Mouse (Mus musculus) heart, adult 9 months (tissue): ENCODE data around the gene Rbm38.

Experiments used
- DNase-seq, 2 experiments: peaks; one replicate each; pipeline ENCODE4 v3.0.0; 2022; ENCODE audit warnings: low spot score in 2 of 2

Gene Rbm38

GRCm38 (mm10) chr2:173020430-173020829 lies at the start of gene Rbm38:
Gene Rbm38, plus strand, starts transcription at chr2:173020498.
- no peak for DNase-seq

GRCm38 (mm10) chr2:172971865-172972264 lies 48.4 kb upstream of the Rbm38 start:
- DNase-seq = no peak

GRCm38 (mm10) chr2:172973806-172974565 lies 46.3 kb upstream of the Rbm38 start:
- no peak for DNase-seq

- DNase-seq = no peak
Observed at GRCm38 (mm10) chr2:172974701-172975100, 45.6 kb upstream of the Rbm38 start.

- DNase-seq = peak; percentile 12 to 16
Observed at GRCm38 (mm10) chr2:172975159-172975558, 45.1 kb upstream of the Rbm38 start.

GRCm38 (mm10) chr2:172976661-172977238 lies 43.5 kb upstream of the Rbm38 start:
- DNase-seq = no peak

- DNase-seq = no peak
Observed at GRCm38 (mm10) chr2:172977409-172978130, 42.7 kb upstream of the Rbm38 start, which contains the start of gene Spo11. Gene Spo11, plus strand, starts transcription at chr2:172977700.

- DNase-seq = no peak
Observed at GRCm38 (mm10) chr2:172978131-172978633, 42.1 kb upstream of the Rbm38 start.

- no peak for DNase-seq
Observed at GRCm38 (mm10) chr2:172979666-172980345, 40.5 kb upstream of the Rbm38 start.

- no peak for DNase-seq
Observed at GRCm38 (mm10) chr2:172982776-172983561, 37.3 kb upstream of the Rbm38 start.

- no peak for DNase-seq
Observed at GRCm38 (mm10) chr2:172990161-172990560, 30.1 kb upstream of the Rbm38 start.

GRCm38 (mm10) chr2:172996207-172996606 lies 24.1 kb upstream of the Rbm38 start:
- peak in 1 of 2 experiments; percentile 34 for DNase-seq

GRCm38 (mm10) chr2:172997748-172998147 lies 22.6 kb upstream of the Rbm38 start:
- no peak for DNase-seq

GRCm38 (mm10) chr2:172998478-172998877 lies 21.8 kb upstream of the Rbm38 start:
- DNase-seq = no peak

- DNase-seq = peak; percentile 94 to 98
Observed at GRCm38 (mm10) chr2:172999630-173000284, 20.5 kb upstream of the Rbm38 start, which contains the start of gene Rae1. Gene Rae1, plus strand, starts transcription at chr2:173000117.

GRCm38 (mm10) chr2:173000285-173000652 lies 20.0 kb upstream of the Rbm38 start:
- no peak for DNase-seq

GRCm38 (mm10) chr2:173000921-173001320 lies 19.4 kb upstream of the Rbm38 start:
- DNase-seq = no peak

GRCm38 (mm10) chr2:173003737-173004136 lies 16.6 kb upstream of the Rbm38 start:
- no peak for DNase-seq

GRCm38 (mm10) chr2:173010220-173010717 lies 10.0 kb upstream of the Rbm38 start:
- no peak for DNase-seq

GRCm38 (mm10) chr2:173011440-173011839 lies 8.9 kb upstream of the Rbm38 start:
- DNase-seq = no peak
